ENCODE assay signal across 10 mouse cellular contexts in the genomic region with DNA sequence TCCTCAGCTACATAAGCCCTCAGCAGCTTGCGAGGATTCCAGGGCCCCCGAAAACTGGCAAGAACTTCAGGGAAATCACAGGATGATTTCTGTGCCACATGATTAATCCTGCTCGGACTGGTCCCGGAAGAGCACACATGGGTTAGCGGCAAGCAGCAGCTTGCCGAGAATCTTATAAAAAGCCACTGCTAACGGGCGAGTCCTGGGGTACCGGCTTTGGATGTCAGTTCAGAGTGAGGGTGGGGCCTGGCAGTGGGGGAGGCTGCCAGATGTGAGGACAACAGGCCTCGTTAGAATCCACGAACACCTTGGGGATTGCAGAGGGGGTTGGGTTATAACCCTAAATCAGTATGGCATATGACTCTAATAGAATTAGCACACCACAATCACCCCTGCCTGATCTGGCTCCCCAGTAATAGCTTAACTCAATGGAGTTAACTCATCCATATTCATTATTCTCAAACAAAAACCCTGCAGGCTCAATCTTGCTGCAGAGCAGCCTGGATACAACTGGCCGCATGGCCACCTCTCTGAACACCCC. TPM values are rescaled to one million over a fixed set of nuclear protein-coding genes. Genes with fewer than 3 reads are reported as not detected.
DNase-seq lines count a peak whose midpoint lies in the region; ATAC-seq lines count a peak whose summit lies in the region.
"Had no signal": no experiment of that assay in that cellular context is flagged by ENCODE, and none has a peak within 500 bp of the region (broad histone marks: within the 10 kb centered on the region; RNA-seq: fewer than 3 reads in every experiment).

No protein-coding gene starts in this region.

- intact Hi-C loops in heart, postnatal 36 days (cut with DNase I): no loop called here

- H3K4me2 ChIP-seq in heart, embryonic 13.5 days: peak overlapping the region; percentile 51
- H3K4me2 ChIP-seq in hindbrain, embryonic 12.5 days (replicated peaks): peak overlapping the region; percentile 62
- peak overlapping the region; percentile 62 for H3K4me2 ChIP-seq in midbrain, embryonic 13.5 days (replicated peaks)

- 24% methylated on average over 12 of the region's 12 CpGs for WGBS in heart, embryonic 13.5 days
- 3% methylated on average over 12 of the region's 12 CpGs for WGBS in hindbrain, embryonic 12.5 days
- 2% methylated on average over 12 of the region's 12 CpGs for WGBS in midbrain, embryonic 13.5 days

- peak overlapping the region; percentile 27 for H3K4me3 ChIP-seq in heart, embryonic 13.5 days
- H3K4me3 ChIP-seq in hindbrain, embryonic 12.5 days: peak overlapping the region; percentile 46
- peak overlapping the region; percentile 45 for H3K4me3 ChIP-seq in midbrain, embryonic 13.5 days (replicated peaks)

- peaks cover 32% of the 10 kb centered on the region for H3K27me3 ChIP-seq in heart, embryonic 13.5 days (replicated peaks)
- H3K27me3 ChIP-seq in hindbrain, embryonic 12.5 days: no peaks in the 10 kb centered on the region
- H3K27me3 ChIP-seq in midbrain, embryonic 13.5 days: 0 out of 2 replicates have a peak, but pooled peaks cover 3% of the 10 kb centered on the region

- H3K4me1 ChIP-seq in heart, embryonic 13.5 days: peaks cover 46% of the 10 kb centered on the region
- peaks cover 54% of the 10 kb centered on the region for H3K4me1 ChIP-seq in hindbrain, embryonic 12.5 days
- peaks cover 61% of the 10 kb centered on the region for H3K4me1 ChIP-seq in midbrain, embryonic 13.5 days (replicated peaks)

- H3K36me3 ChIP-seq in heart, embryonic 13.5 days: peaks cover 13% of the 10 kb centered on the region; the same call in 1 of the 2 replicates
- H3K36me3 ChIP-seq in hindbrain, embryonic 12.5 days: peaks cover 13% of the 10 kb centered on the region
- H3K36me3 ChIP-seq in midbrain, embryonic 13.5 days: peaks cover 15% of the 10 kb centered on the region

- ATAC-seq in heart, embryonic 13.5 days (ENCODE audit: extremely low read depth, insufficient number of reproducible peaks, low FRiP score, low TSS enrichment): no peak
- peak; percentile 78 for ATAC-seq in hindbrain, embryonic 12.5 days (ENCODE audit: low FRiP score)
- ATAC-seq in midbrain, embryonic 13.5 days: peak; percentile 78

- H3K9ac ChIP-seq in heart, embryonic 13.5 days: peak overlapping the region; percentile 8; the same call in 1 of the 2 replicates
- peak overlapping the region; percentile 48 for H3K9ac ChIP-seq in hindbrain, embryonic 12.5 days
- peak overlapping the region; percentile 62 for H3K9ac ChIP-seq in midbrain, embryonic 13.5 days (replicated peaks)

- DNase-seq in heart, postnatal 36 days: no peak
- peak; percentile 15 for DNase-seq in adipocyte (ENCODE audit: low spot score)
- no peak for DNase-seq in spleen, postnatal 10 days (ENCODE audit: low spot score in 2 of 2)
- DNase-seq in cerebellum, adult 8-10 months: no peak
- no peak for DNase-seq in urinary bladder, postnatal 4 days (ENCODE audit: low spot score in 2 of 2)

- H3K9me3 ChIP-seq in heart, embryonic 13.5 days: no peaks in the 10 kb centered on the region
- 0 out of 2 replicates have a peak, but pooled peaks cover 4% of the 10 kb centered on the region for H3K9me3 ChIP-seq in hindbrain, embryonic 12.5 days (replicated peaks)
- H3K9me3 ChIP-seq in midbrain, embryonic 13.5 days: no peaks in the 10 kb centered on the region

- H3K27ac ChIP-seq in heart, embryonic 13.5 days (replicated peaks): no peak overlapping the region
- peak overlapping the region; percentile 67 for H3K27ac ChIP-seq in hindbrain, embryonic 12.5 days
- H3K27ac ChIP-seq in midbrain, embryonic 13.5 days: peak overlapping the region; percentile 75

RNA-seq across cellular contexts. Expression of a gene that starts 2.3 kb away (rescaled TPM):
- polyA plus RNA-seq in heart, embryonic 13.5 days (2015; fragmentation: Nextera tagmentation; extraction: Ambion mirVana): 25.4 and 28.0 TPM in 2 replicates
- total RNA-seq in heart, postnatal 36 days (2021): 1 to 10 TPM; 5.8 to 8.3 TPM
- polyA plus RNA-seq in hindbrain, embryonic 12.5 days (2016; fragmentation: Nextera tagmentation; extraction: Ambion mirVana): 83.2 and 89.1 TPM in 2 replicates
- 70.8 and 72.5 TPM in 2 replicates for polyA plus RNA-seq in midbrain, embryonic 13.5 days (2015; fragmentation: Nextera tagmentation; extraction: Ambion mirVana)
- total RNA-seq: CH12.LX; liver, adult 2 months had no signal

RNA-seq across cellular contexts. Expression of a gene that starts 52.5 kb away (rescaled TPM):
- polyA plus RNA-seq in heart, embryonic 13.5 days (2015; fragmentation: Nextera tagmentation; extraction: Ambion mirVana): 0.17 and 0.40 TPM in 2 replicates
- total RNA-seq in heart, postnatal 36 days (2021): under 1 TPM in 1 of 2 experiments, not detected in 1; 0.14 TPM
- 0.44 and 0.79 TPM in 2 replicates for polyA plus RNA-seq in hindbrain, embryonic 12.5 days (2016; fragmentation: Nextera tagmentation; extraction: Ambion mirVana)
- 0.19 and 0.28 TPM in 2 replicates for polyA plus RNA-seq in midbrain, embryonic 13.5 days (2015; fragmentation: Nextera tagmentation; extraction: Ambion mirVana)
- total RNA-seq: CH12.LX; liver, adult 2 months had no signal
- polyA plus RNA-seq: liver, adult 2 months had no signal

Comparison
In these comparisons a context has a peak if more than half of its experiments do, and no peak if none do; other contexts are left out.
1. H3K9ac ChIP-seq: peak in every context shown above with its lines; median percentile 62 in midbrain, embryonic 13.5 days; 48 in hindbrain, embryonic 12.5 days; 8 in heart, embryonic 13.5 days.